Mouse (Mus musculus) MEL (cell line): ENCODE measurements around the gene Traf5. TPM values are rescaled to one million over a fixed set of nuclear protein-coding genes. Genes with fewer than 3 reads are reported as not detected.

Experiments
- DNase-seq: peaks from one replicate; pipeline ENCODE4 v3.0.0; 2011; ENCODE audit warnings: low read depth, low spot score
- H3K27ac ChIP-seq: 2 replicates; pipeline ENCODE4 v1.5.1; 2012; ENCODE audit warnings: low read depth, mild to moderate bottlenecking, control low read depth, low read length, moderate library complexity; ENCODE audit not compliant: control insufficient read depth
- H3K27me3 ChIP-seq, 2 experiments: fragments of 150-350 bp in 1 of 2; sonication (generic) in 1 of 2; 2 replicates each; pipeline ENCODE4 v1.6.1; 2012; ENCODE audit warnings: low read length in 2 of 2, mild to moderate bottlenecking in 2 of 2, improper control_type of control experiment in 1 of 2, moderate library complexity in 1 of 2; ENCODE audit not compliant: insufficient read depth in 2 of 2, control insufficient read depth in 1 of 2
- H3K36me3 ChIP-seq, 2 experiments: 2 replicates each; pipeline ENCODE4 v1.6.1; 2012 to 2014; ENCODE audit warnings: low read length in 2 of 2, improper control_type of control experiment in 1 of 2, inconsistent platforms in 1 of 2, mild to moderate bottlenecking in 1 of 2; ENCODE audit not compliant: insufficient read depth in 2 of 2, control insufficient read depth in 1 of 2
- H3K4me1 ChIP-seq, 2 experiments: fragments of 150-350 bp in 1 of 2; sonication (generic) in 1 of 2; 2 replicates each; pipeline ENCODE4 v1.6.1; 2012; ENCODE audit warnings: low read length in 2 of 2, improper control_type of control experiment in 1 of 2, mild to moderate bottlenecking in 1 of 2; ENCODE audit not compliant: insufficient read depth in 2 of 2, control insufficient read depth in 1 of 2
- H3K4me3 ChIP-seq, 2 experiments: fragments of 150-350 bp in 1 of 2; sonication (generic) in 1 of 2; 2 replicates each; pipeline ENCODE4 v1.5.1; 2012; ENCODE audit warnings: low read depth in 2 of 2, low read length in 2 of 2, mild to moderate bottlenecking in 2 of 2, moderate library complexity in 2 of 2, control low read depth in 1 of 2, improper control_type of control experiment in 1 of 2; ENCODE audit not compliant: control insufficient read depth in 1 of 2, insufficient read depth in 1 of 2
- H3K79me2 ChIP-seq: 2 replicates; pipeline ENCODE4 v1.6.1; 2012; ENCODE audit warnings: mild to moderate bottlenecking, low read length, moderate library complexity; ENCODE audit not compliant: control insufficient read depth, poor library complexity, insufficient read depth
- H3K9ac ChIP-seq: 2 replicates; pipeline ENCODE4 v1.6.1; 2012; ENCODE audit warnings: low read depth, mild to moderate bottlenecking, control low read depth, low read length, moderate library complexity; ENCODE audit not compliant: control insufficient read depth, poor library complexity, severe bottlenecking
- H3K9me3 ChIP-seq: fragments of 150-350 bp; sonication (generic); replicated peaks from 2 replicates; pipeline ENCODE4 v1.6.1; 2012; ENCODE audit warnings: mild to moderate bottlenecking, low read length, improper control_type of control experiment, moderate library complexity; ENCODE audit not compliant: insufficient read depth
- CHD1 ChIP-seq: IDR thresholded peaks from 2 replicates; pipeline ENCODE4 v1.6.1; 2012; ENCODE audit warnings: low read depth, mild to moderate bottlenecking, inconsistent platforms, low read length, improper control_type of control experiment
- CTCF ChIP-seq, 3 experiments: IDR thresholded peaks in 2 of 3; conservative IDR thresholded peaks in 1 of 3; 2 replicates each; pipeline ENCODE4 v1.5.1; 2011 to 2012; ENCODE audit warnings: low read length in 3 of 3, low read depth in 2 of 3, mild to moderate bottlenecking in 2 of 3, improper control_type of control experiment in 1 of 3, inconsistent platforms in 1 of 3, mixed read lengths in 1 of 3, moderate library complexity in 1 of 3; ENCODE audit not compliant: control insufficient read depth in 1 of 3, insufficient read depth in 1 of 3, poor library complexity in 1 of 3, severe bottlenecking in 1 of 3
- E2F4 ChIP-seq: IDR thresholded peaks from 2 replicates; pipeline ENCODE4 v1.6.1; 2011; ENCODE audit warnings: low read depth, low read length, improper control_type of control experiment, borderline replicate concordance
- ELF1 ChIP-seq: IDR thresholded peaks from 2 replicates; pipeline ENCODE4 v1.6.1; 2014; ENCODE audit warnings: low read depth, mild to moderate bottlenecking, inconsistent platforms, low read length, improper control_type of control experiment, moderate library complexity
- EP300 ChIP-seq, 2 experiments: IDR thresholded peaks; 2 replicates each; pipeline ENCODE4 v1.6.1; 2011; ENCODE audit warnings: improper control_type of control experiment in 2 of 2, low read length in 2 of 2, low read depth in 1 of 2, mild to moderate bottlenecking in 1 of 2
- ETS1 ChIP-seq: IDR thresholded peaks from 2 replicates; pipeline ENCODE4 v1.6.1; 2012; ENCODE audit warnings: low read depth, mild to moderate bottlenecking, inconsistent platforms, low read length, improper control_type of control experiment, moderate library complexity
- GATA1 ChIP-seq: IDR thresholded peaks from 2 replicates; pipeline ENCODE4 v1.6.1; 2011; ENCODE audit warnings: low read depth, low read length, improper control_type of control experiment
- MAFK ChIP-seq: IDR thresholded peaks from 2 replicates; pipeline ENCODE4 v1.6.1; 2011; ENCODE audit warnings: low read depth, mild to moderate bottlenecking, low read length, improper control_type of control experiment, borderline replicate concordance
- MAX ChIP-seq: IDR thresholded peaks from 2 replicates; pipeline ENCODE4 v1.6.1; 2011; ENCODE audit warnings: low read length, improper control_type of control experiment
- MAZ ChIP-seq: IDR thresholded peaks from 2 replicates; pipeline ENCODE4 v1.6.1; 2012; ENCODE audit warnings: low read depth, mild to moderate bottlenecking, inconsistent platforms, low read length, improper control_type of control experiment
- MEF2A ChIP-seq: IDR thresholded peaks from 2 replicates; pipeline ENCODE4 v1.6.1; 2014; ENCODE audit warnings: low read depth, mild to moderate bottlenecking, inconsistent platforms, low read length, improper control_type of control experiment; ENCODE audit not compliant: poor library complexity, insufficient replicate concordance, severe bottlenecking; ENCODE audit errors: extremely low read depth
- MXI1 ChIP-seq: IDR thresholded peaks from 2 replicates; pipeline ENCODE4 v1.6.1; 2011; ENCODE audit warnings: mild to moderate bottlenecking, low read depth, low read length, improper control_type of control experiment
- NRF1 ChIP-seq: IDR thresholded peaks from 2 replicates; pipeline ENCODE4 v1.6.1; 2014; ENCODE audit warnings: low read depth, mild to moderate bottlenecking, inconsistent platforms, low read length, improper control_type of control experiment, moderate library complexity; ENCODE audit not compliant: poor library complexity, insufficient read depth, severe bottlenecking
- POLR2A ChIP-seq, 2 experiments: IDR thresholded peaks; 2 replicates each; pipeline ENCODE4 v1.6.1; 2011 to 2012; ENCODE audit warnings: low read length in 2 of 2, mild to moderate bottlenecking in 2 of 2, control low read depth in 1 of 2, improper control_type of control experiment in 1 of 2, low read depth in 1 of 2, moderate library complexity in 1 of 2; ENCODE audit not compliant: control insufficient read depth in 1 of 2, insufficient read depth in 1 of 2, poor library complexity in 1 of 2
- POLR2AphosphoS2 ChIP-seq: IDR thresholded peaks from 2 replicates; pipeline ENCODE4 v1.6.1; 2011; ENCODE audit warnings: low read length, improper control_type of control experiment
- RAD21 ChIP-seq: IDR thresholded peaks from 2 replicates; pipeline ENCODE4 v1.6.1; 2011; ENCODE audit warnings: mild to moderate bottlenecking, low read depth, low read length, improper control_type of control experiment
- RCOR1 ChIP-seq: IDR thresholded peaks from 2 replicates; pipeline ENCODE4 v1.6.1; 2012; ENCODE audit warnings: low read depth, mild to moderate bottlenecking, inconsistent platforms, low read length, improper control_type of control experiment
- SIN3A ChIP-seq: IDR thresholded peaks from 2 replicates; pipeline ENCODE4 v1.6.1; 2012; ENCODE audit warnings: low read length, improper control_type of control experiment, inconsistent platforms
- TAL1 ChIP-seq: IDR thresholded peaks from 2 replicates; pipeline ENCODE4 v1.6.1; 2012; ENCODE audit warnings: mild to moderate bottlenecking, inconsistent platforms, low read length, moderate library complexity, mixed read lengths
- TCF12 ChIP-seq: IDR thresholded peaks from 2 replicates; pipeline ENCODE4 v1.6.1; 2014; ENCODE audit warnings: low read depth, mild to moderate bottlenecking, inconsistent platforms, low read length, improper control_type of control experiment, moderate library complexity
- UBTF ChIP-seq: IDR thresholded peaks from 2 replicates; pipeline ENCODE4 v1.6.1; 2012; ENCODE audit warnings: low read depth, mild to moderate bottlenecking, inconsistent platforms, low read length, improper control_type of control experiment, moderate library complexity, borderline replicate concordance; ENCODE audit not compliant: insufficient read depth
- USF1 ChIP-seq: IDR thresholded peaks from 2 replicates; pipeline ENCODE4 v1.6.1; 2014; ENCODE audit warnings: low read depth, mild to moderate bottlenecking, inconsistent platforms, low read length, improper control_type of control experiment, moderate library complexity
- USF2 ChIP-seq, 2 experiments: IDR thresholded peaks; 2 replicates each; pipeline ENCODE4 v1.6.1; 2011 to 2012; ENCODE audit warnings: improper control_type of control experiment in 2 of 2, low read length in 2 of 2, borderline replicate concordance in 1 of 2, inconsistent platforms in 1 of 2, low read depth in 1 of 2, mild to moderate bottlenecking in 1 of 2; ENCODE audit not compliant: insufficient read depth in 1 of 2
- ZC3H11A ChIP-seq: IDR thresholded peaks from 2 replicates; pipeline ENCODE4 v1.6.1; 2012; ENCODE audit warnings: low read depth, mild to moderate bottlenecking, inconsistent platforms, low read length, improper control_type of control experiment
- ZNF384 ChIP-seq: IDR thresholded peaks from 2 replicates; pipeline ENCODE4 v1.6.1; 2012; ENCODE audit warnings: low read depth, mild to moderate bottlenecking, inconsistent platforms, low read length, improper control_type of control experiment
- polyA plus RNA-seq, 2 experiments: library from polyadenylated mRNA; stranded (reverse) in 1 of 2; unstranded in 1 of 2; fragments of >175 nt in 1 of 2; fragments of >200 nt in 1 of 2; gene quantifications; 2 replicates each; pipeline versions ENCODE4 v1.2.1 to v1.2.4; 2012; ENCODE audit warnings: low replicate concordance in 2 of 2, low read depth in 1 of 2; ENCODE audit not compliant: insufficient read length in 2 of 2, insufficient read depth in 1 of 2, missing spikeins in 1 of 2
- total RNA-seq: library from RNA; depleted of rRNA; stranded (reverse); fragments of 300-350 nt; gene quantifications from 2 replicates; pipeline ENCODE4 v1.2.3, GENCODE M21; 2012

Traf5 gene
- total and polyA plus RNA-seq, 3 experiments, result 4.0 to 7.3 TPM; not detected in 1

GRCm38 (mm10) chr1:192115378-192115777 is 23.0 kb upstream of the Traf5 start:
- Histone ChIP-seq H3K79me2 (no peaks in the 10 kb centered on the region), H3K27me3 (no peaks in the 10 kb centered on the region), H3K4me1 (peaks cover 7 to 11% of the 10 kb centered on the region in 2 experiments), H3K36me3 (peaks cover 6 to 18% of the 10 kb centered on the region in 2 experiments), H3K9me3 (no peaks in the 10 kb centered on the region), H3K4me3 (no peak overlapping the region), H3K27ac (no peak overlapping the region), H3K9ac (no peak overlapping the region)
- DNase-seq, result peak; percentile 62
- TF ChIP-seq MAFK (no peak), POLR2A (IDR thresholded peaks at IDR 0.05; ENCODE audit: control insufficient read depth in 1 of 2, insufficient read depth in 1 of 2, low read depth in 1 of 2, low read length in 2 of 2, poor library complexity in 1 of 2) (no peak), MEF2A (no peak), USF2 (IDR thresholded peaks at IDR 0.05; ENCODE audit: borderline replicate concordance in 1 of 2, insufficient read depth in 1 of 2, low read depth in 1 of 2, low read length in 2 of 2) (no peak), UBTF (no peak), CHD1 (no peak), MAX (no peak), ZC3H11A (no peak), TCF12 (peak; percentile 77; the same call in 1 of the 2 replicates), ELF1 (no peak; the same call in 1 of the 2 replicates), RCOR1 (0 out of 2 replicates have a peak, but pooled peaks have one; percentile 45), MAZ (no peak), GATA1 (peak; percentile 87), ZNF384 (peak; percentile 41; the same call in 1 of the 2 replicates), E2F4 (no peak), SIN3A (peak; percentile 59), NRF1 (no peak), USF1 (no peak), POLR2AphosphoS2 (no peak), RAD21 (no peak), CTCF (IDR thresholded peaks at IDR 0.05 in 2 of 3, conservative IDR thresholded peaks at IDR 0.05 in 1 of 3; ENCODE audit: control insufficient read depth in 1 of 3, insufficient read depth in 1 of 3, low read depth in 2 of 3, low read length in 3 of 3, poor library complexity in 1 of 3, severe bottlenecking in 1 of 3) (no peak), EP300 (IDR thresholded peaks at IDR 0.05; ENCODE audit: low read depth in 1 of 2, low read length in 2 of 2) (peak; percentile 65 to 67), TAL1 (peak; percentile 15; the same call in 1 of the 2 replicates), ETS1 (peak; percentile 91), MXI1 (no peak)
